Mouse (Mus musculus): Measurements from ENCODE around the gene Ptpru. TPM values are rescaled to one million over a fixed set of nuclear protein-coding genes. Genes with fewer than 3 reads are reported as not detected.
"Not testable (repeated sequence)": the region's sequence is repeated elsewhere in the genome, so short reads cannot be mapped to it uniquely, and the experiment has no call there.

The Ptpru gene
- polyA plus RNA-seq, 1 experiment from 2014 or later: 16.0 TPM

DNA sequence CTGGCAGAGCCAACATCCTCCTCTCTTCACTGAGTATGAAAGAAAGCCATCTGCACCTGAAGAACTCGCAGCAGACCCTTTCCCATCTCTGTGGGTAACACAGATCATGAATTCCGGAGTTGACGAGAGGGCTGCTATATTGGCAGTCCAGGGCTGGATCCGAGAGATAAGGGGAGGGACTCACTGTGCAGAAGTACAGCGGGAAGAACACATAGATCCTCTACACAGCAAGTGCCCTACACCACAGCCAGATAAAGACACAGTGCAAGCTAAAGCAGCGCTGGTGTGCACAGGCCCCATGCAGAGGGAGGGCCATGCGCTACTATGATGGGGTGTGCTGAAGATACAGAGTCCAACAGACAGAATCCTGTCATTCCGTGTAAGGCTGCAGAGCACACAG, 9.0 kb downstream of the Ptpru start:
- no peak overlapping the region for H3K4me3 ChIP-seq
- H3K27ac ChIP-seq: peak overlapping the region; percentile 12; the same call in 1 of the 2 replicates
- no peaks in the 10 kb centered on the region for H3K27me3 ChIP-seq (ENCODE audit: low read depth, poor library complexity, severe bottlenecking)
- no peaks in the 10 kb centered on the region for H3K36me3 ChIP-seq
- H3K9me3 ChIP-seq (replicated peaks): no peaks in the 10 kb centered on the region
- H3K4me1 ChIP-seq: peaks cover 48% of the 10 kb centered on the region
- DNase-seq (ENCODE audit: low spot score): no peak
- WGBS: 85% methylated on average over 8 of the region's 8 CpGs

GRCm38 (mm10) chr4:131826905-131827304, 11.2 kb downstream of the Ptpru start:
- 3% methylated on average over 6 of the region's 6 CpGs for WGBS
- Histone ChIP-seq H3K27me3 (ENCODE audit: low read depth, poor library complexity, severe bottlenecking) (no peaks in the 10 kb centered on the region), H3K4me3 (no peak overlapping the region), H3K36me3 (no peaks in the 10 kb centered on the region), H3K27ac (peak overlapping the region; percentile 66), H3K9me3 (replicated peaks) (no peaks in the 10 kb centered on the region), H3K4me1 (peaks cover 33% of the 10 kb centered on the region)
- peak; percentile 66 for DNase-seq (ENCODE audit: low spot score)

DNA sequence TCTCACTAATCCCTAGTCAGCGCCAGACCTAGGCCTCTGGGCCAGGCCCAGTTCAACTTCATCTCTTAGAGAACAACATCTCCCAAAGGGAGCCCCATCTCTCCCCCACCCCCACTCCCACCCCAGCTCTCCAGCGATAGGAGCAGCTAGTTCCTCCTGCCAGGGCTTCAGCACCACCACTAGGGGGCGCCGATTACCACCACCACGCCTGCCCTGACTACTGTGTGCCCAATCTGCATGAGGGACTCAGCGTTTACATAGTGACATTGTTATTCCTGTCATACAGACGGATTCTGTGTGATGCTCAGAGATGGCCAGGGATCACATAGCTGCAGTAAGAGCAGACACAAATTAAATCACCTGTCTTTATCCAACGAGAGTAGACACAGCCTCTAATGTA, 12.3 kb downstream of the Ptpru start:
- Histone ChIP-seq H3K27me3 (ENCODE audit: low read depth, poor library complexity, severe bottlenecking) (no peaks in the 10 kb centered on the region), H3K36me3 (no peaks in the 10 kb centered on the region), H3K27ac (0 out of 2 replicates have a peak overlapping the region, but pooled peaks have one; percentile 38), H3K9me3 (replicated peaks) (no peaks in the 10 kb centered on the region), H3K4me1 (peaks cover 43% of the 10 kb centered on the region), H3K4me3 (no peak overlapping the region)
- no peak for DNase-seq (ENCODE audit: low spot score)
- 47% methylated on average over 8 of the region's 8 CpGs for WGBS

GRCm38 (mm10) chr4:131824939-131825338, 13.1 kb downstream of the Ptpru start:
- Histone ChIP-seq H3K9me3 (replicated peaks) (no peaks in the 10 kb centered on the region), H3K4me1 (peaks cover 51% of the 10 kb centered on the region), H3K4me3 (no peak overlapping the region), H3K27me3 (ENCODE audit: low read depth, poor library complexity, severe bottlenecking) (0 out of 2 replicates have a peak, but pooled peaks cover 3% of the 10 kb centered on the region), H3K27ac (peak overlapping the region; percentile 38; the same call in 1 of the 2 replicates), H3K36me3 (no peaks in the 10 kb centered on the region; the same call in 1 of the 2 replicates)
- no peak for DNase-seq (ENCODE audit: low spot score)
- 74% methylated on average over 3 of the region's 3 CpGs for WGBS

- no peak overlapping the region for H3K4me3 ChIP-seq
- DNase-seq (ENCODE audit: low spot score): no peak
- H3K27me3 ChIP-seq (ENCODE audit: low read depth, poor library complexity, severe bottlenecking): peaks cover 16% of the 10 kb centered on the region; the same call in 1 of the 2 replicates
- no peak overlapping the region for H3K27ac ChIP-seq
- H3K36me3 ChIP-seq: no peaks in the 10 kb centered on the region; the same call in 1 of the 2 replicates
- WGBS: 83% methylated on average over 3 of the region's 3 CpGs
- H3K9me3 ChIP-seq (replicated peaks): no peaks in the 10 kb centered on the region
- H3K4me1 ChIP-seq: peaks cover 49% of the 10 kb centered on the region
These were observed 15.5 kb downstream of the Ptpru start for GRCm38 (mm10) chr4:131822583-131822982.

DNA sequence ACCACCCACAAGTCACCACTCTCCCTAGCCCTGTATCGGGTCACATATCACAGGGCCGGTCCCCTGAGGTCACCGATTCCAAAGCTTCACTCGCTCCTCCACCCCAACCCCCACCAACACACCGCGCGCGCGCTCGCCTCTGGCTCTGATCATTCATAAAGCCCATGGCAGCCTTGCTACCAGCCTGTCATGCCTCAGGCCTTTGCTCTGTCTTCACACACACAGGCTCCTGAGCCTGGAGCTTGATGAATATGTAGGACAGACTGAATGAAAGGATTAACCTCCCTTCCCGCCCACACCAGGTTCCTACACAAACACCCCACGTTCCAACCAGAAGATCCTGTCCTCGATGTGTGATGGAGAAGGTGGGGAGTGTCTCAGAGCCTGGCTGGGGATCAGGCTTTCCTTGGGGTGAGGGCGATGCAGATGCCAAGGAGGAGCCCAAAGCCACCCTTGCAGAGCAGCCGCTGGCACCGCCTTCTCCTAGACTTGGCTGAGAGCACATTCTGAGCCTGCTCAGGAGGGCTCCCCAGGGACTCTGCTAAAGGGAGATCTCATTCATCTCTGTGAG, 16.8 kb downstream of the Ptpru start:
- no peak overlapping the region for H3K4me3 ChIP-seq

GRCm38 (mm10) chr4:131818926-131819325, 19.2 kb downstream of the Ptpru start:
- peaks cover 26% of the 10 kb centered on the region for H3K4me1 ChIP-seq

More for the DNA sequence above, 16.8 kb downstream of the Ptpru start:
- H3K9me3 ChIP-seq (replicated peaks): no peaks in the 10 kb centered on the region
- no peak for DNase-seq (ENCODE audit: low spot score)
- peaks cover 36% of the 10 kb centered on the region for H3K4me1 ChIP-seq
- 48% methylated on average over 16 of the region's 16 CpGs for WGBS
- no peak overlapping the region for H3K27ac ChIP-seq
- peaks cover 16% of the 10 kb centered on the region; the same call in 1 of the 2 replicates for H3K27me3 ChIP-seq (ENCODE audit: low read depth, poor library complexity, severe bottlenecking)
- no peaks in the 10 kb centered on the region; the same call in 1 of the 2 replicates for H3K36me3 ChIP-seq

DNA sequence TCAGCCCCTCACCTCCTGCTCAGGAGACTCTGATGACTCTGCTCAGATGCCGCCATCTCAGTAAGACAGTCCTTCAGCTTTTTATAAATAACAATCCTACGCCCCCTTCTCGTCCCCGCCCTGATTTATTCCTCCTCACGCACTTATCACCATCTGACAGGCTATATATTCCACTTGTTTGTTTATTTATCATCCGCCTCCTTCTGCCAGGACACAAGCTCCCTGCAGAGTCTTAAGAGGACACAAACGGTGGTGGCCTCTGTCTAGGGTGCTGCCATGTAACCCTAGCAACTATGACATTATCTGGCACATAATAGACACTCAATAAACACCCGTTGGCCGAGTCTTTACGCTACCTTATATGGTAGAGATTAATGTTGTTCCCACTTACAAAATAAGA, 22.3 kb downstream of the Ptpru start:
- H3K36me3 ChIP-seq: no peaks in the 10 kb centered on the region; the same call in 1 of the 2 replicates
- no peak overlapping the region for H3K27ac ChIP-seq
- H3K4me3 ChIP-seq: no peak overlapping the region
- no peak for DNase-seq (ENCODE audit: low spot score)
- peaks cover 16% of the 10 kb centered on the region for H3K4me1 ChIP-seq
- no peaks in the 10 kb centered on the region for H3K9me3 ChIP-seq (replicated peaks)
- WGBS: 79% methylated on average over 10 of the region's 10 CpGs
- peaks cover 16% of the 10 kb centered on the region; the same call in 1 of the 2 replicates for H3K27me3 ChIP-seq (ENCODE audit: low read depth, poor library complexity, severe bottlenecking)

More at GRCm38 (mm10) chr4:131818926-131819325, 19.2 kb downstream of the Ptpru start:
- H3K4me3 ChIP-seq: no peak overlapping the region
- no peaks in the 10 kb centered on the region for H3K9me3 ChIP-seq (replicated peaks)
- DNase-seq (ENCODE audit: low spot score): no peak
- H3K27ac ChIP-seq: no peak overlapping the region
- WGBS: 49% methylated on average over 23 of the region's 23 CpGs
- peaks cover 16% of the 10 kb centered on the region; the same call in 1 of the 2 replicates for H3K27me3 ChIP-seq (ENCODE audit: low read depth, poor library complexity, severe bottlenecking)
- H3K36me3 ChIP-seq: no peaks in the 10 kb centered on the region; the same call in 1 of the 2 replicates

DNA sequence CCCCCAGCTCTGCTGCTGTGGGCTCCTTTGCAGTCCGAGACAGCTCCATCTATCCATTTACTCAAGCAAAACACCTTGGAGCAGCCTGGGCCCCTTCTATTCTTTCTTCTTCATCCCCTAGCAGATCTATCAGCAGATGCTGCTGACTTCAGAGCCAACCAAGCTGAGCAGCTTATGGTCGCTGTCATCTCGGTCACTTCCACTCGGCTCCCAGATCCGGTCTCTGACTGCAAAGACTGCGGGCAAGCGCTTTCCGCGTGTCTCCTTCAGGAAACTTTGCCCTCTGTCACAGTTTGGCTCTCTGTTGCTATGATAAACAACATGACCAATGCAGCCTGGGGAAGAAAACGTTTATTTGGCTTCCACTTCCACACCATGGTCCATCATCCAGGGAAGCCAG, 23.2 kb downstream of the Ptpru start:
- no peak for DNase-seq (ENCODE audit: low spot score)
- no peaks in the 10 kb centered on the region; the same call in 1 of the 2 replicates for H3K36me3 ChIP-seq
- WGBS: 82% methylated on average over 10 of the region's 10 CpGs
- H3K27ac ChIP-seq: no peak overlapping the region
- peaks cover 8% of the 10 kb centered on the region for H3K4me1 ChIP-seq
- H3K4me3 ChIP-seq: no peak overlapping the region
- H3K27me3 ChIP-seq (ENCODE audit: low read depth, poor library complexity, severe bottlenecking): peaks cover 12% of the 10 kb centered on the region; the same call in 1 of the 2 replicates
- H3K9me3 ChIP-seq (replicated peaks): no peaks in the 10 kb centered on the region

DNA sequence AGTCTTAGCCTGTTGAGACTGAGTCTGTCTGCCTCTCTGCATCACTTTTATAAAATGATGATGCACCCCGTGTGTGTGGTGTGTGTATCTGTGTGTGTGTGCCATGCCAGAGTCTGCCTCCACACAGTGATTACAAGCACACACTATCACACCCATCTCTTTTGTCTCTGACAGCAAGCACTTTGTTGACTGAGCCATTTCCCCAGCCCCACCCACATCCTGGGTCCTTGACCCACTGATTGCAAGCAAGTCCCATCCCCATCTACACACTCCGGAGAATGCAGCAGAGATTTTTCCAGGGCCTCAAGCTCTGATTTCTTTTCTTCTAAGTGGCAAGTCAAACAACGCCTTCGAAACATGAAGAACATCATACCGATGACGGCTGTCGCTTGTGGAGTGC, 24.3 kb downstream of the Ptpru start:
- 94% methylated on average over 7 of the region's 7 CpGs for WGBS
- Histone ChIP-seq H3K27me3 (ENCODE audit: low read depth, poor library complexity, severe bottlenecking) (0 out of 2 replicates have a peak, but pooled peaks cover 1% of the 10 kb centered on the region), H3K27ac (no peak overlapping the region), H3K4me1 (0 out of 2 replicates have a peak, but pooled peaks cover under 1% of the 10 kb centered on the region), H3K36me3 (no peaks in the 10 kb centered on the region), H3K4me3 (no peak overlapping the region), H3K9me3 (replicated peaks) (no peaks in the 10 kb centered on the region)
- no peak for DNase-seq (ENCODE audit: low spot score)

GRCm38 (mm10) chr4:131812458-131812857, 25.6 kb downstream of the Ptpru start:
- Histone ChIP-seq H3K4me3 (no peak overlapping the region), H3K27me3 (ENCODE audit: low read depth, poor library complexity, severe bottlenecking) (no peaks in the 10 kb centered on the region), H3K27ac (no peak overlapping the region), H3K9me3 (replicated peaks) (no peaks in the 10 kb centered on the region), H3K36me3 (no peaks in the 10 kb centered on the region), H3K4me1 (no peaks in the 10 kb centered on the region)
- no peak for DNase-seq (ENCODE audit: low spot score)
- WGBS: 90% methylated on average over 11 of the region's 11 CpGs

- H3K27ac ChIP-seq: no peak overlapping the region
- 82% methylated on average over 3 of the region's 3 CpGs for WGBS
- peaks cover 27% of the 10 kb centered on the region for H3K4me1 ChIP-seq
- peaks cover 7% of the 10 kb centered on the region for H3K36me3 ChIP-seq
- H3K27me3 ChIP-seq (ENCODE audit: low read depth, poor library complexity, severe bottlenecking): no peaks in the 10 kb centered on the region
- H3K4me3 ChIP-seq: no peak overlapping the region
- no peak for DNase-seq (ENCODE audit: low spot score)
- no peaks in the 10 kb centered on the region for H3K9me3 ChIP-seq (replicated peaks)
These were observed 32.8 kb downstream of the Ptpru start for GRCm38 (mm10) chr4:131805255-131805654.

- not testable (repeated sequence) for H3K4me3 ChIP-seq; H3K9me3 ChIP-seq (replicated peaks); H3K36me3 ChIP-seq; DNase-seq (ENCODE audit: low spot score); H3K27ac ChIP-seq; H3K27me3 ChIP-seq (ENCODE audit: low read depth, poor library complexity, severe bottlenecking)
- 96% methylated on average over 4 of the region's 6 CpGs for WGBS
- H3K4me1 ChIP-seq: peaks cover 29% of the 10 kb centered on the region
These were observed 33.4 kb downstream of the Ptpru start for GRCm38 (mm10) chr4:131804732-131805131.

All from limb, embryonic 10.5 days (tissue).